Mouse (Mus musculus) midbrain, embryonic 15.5 days (tissue): ENCODE measurements around the gene Nrxn1. TPM values are rescaled to one million over a fixed set of nuclear protein-coding genes. Genes with fewer than 3 reads are reported as not detected.

Experiments used
- ATAC-seq: fragments of 200-750 bp; cut with Nextera tagmentation; replicated peaks from 2 replicates; pipeline ENCODE4 v1.8.0; 2017; ENCODE audit warnings: moderate TSS enrichment
- H3K27ac ChIP-seq: fragments of 300-500 bp; sonication (generic); 2 replicates; pipeline ENCODE4 v1.5.1; 2015; ENCODE audit warnings: mild to moderate bottlenecking, inconsistent platforms
- H3K27me3 ChIP-seq: fragments of 300-500 bp; sonication (generic); replicated peaks from 2 replicates; pipeline ENCODE4 v1.6.1; 2015; ENCODE audit warnings: inconsistent platforms
- H3K36me3 ChIP-seq: fragments of 300-500 bp; sonication (generic); replicated peaks from 2 replicates; pipeline ENCODE4 v1.6.1; 2015; ENCODE audit warnings: inconsistent platforms
- H3K4me1 ChIP-seq: fragments of 300-500 bp; sonication (generic); 2 replicates; pipeline ENCODE4 v1.6.1; 2015; ENCODE audit warnings: inconsistent platforms
- H3K4me2 ChIP-seq: fragments of 300-500 bp; sonication (generic); 2 replicates; pipeline ENCODE4 v1.6.1; 2015; ENCODE audit warnings: inconsistent platforms, mild to moderate bottlenecking, moderate library complexity
- H3K4me3 ChIP-seq: fragments of 300-500 bp; sonication (generic); 2 replicates; pipeline ENCODE4 v1.5.1; 2015; ENCODE audit warnings: mild to moderate bottlenecking, inconsistent platforms
- H3K9ac ChIP-seq: fragments of 300-500 bp; sonication (generic); 2 replicates; pipeline ENCODE4 v1.6.1; 2015; ENCODE audit warnings: mild to moderate bottlenecking, inconsistent platforms
- H3K9me3 ChIP-seq: fragments of 300-500 bp; sonication (generic); 2 replicates; pipeline ENCODE4 v1.6.1; 2016; ENCODE audit warnings: inconsistent platforms
- WGBS: fragments of 180-500 bp; shearing (Covaris S2); methylation state at CpG from one replicate; pipeline ENCODE4 v1.1.7; 2015; ENCODE audit warnings: mixed read lengths; 5-methylcytosine and 5-hydroxymethylcytosine counted together
- microRNA-seq: library from miRNA; unstranded; fragments of <30 nt; microRNA quantifications from one replicate; pipeline ENCODE4, GENCODE M21; 2016
- polyA plus RNA-seq: library from polyadenylated mRNA; unstranded; fragments of >200 nt; fragmentation: Nextera tagmentation; extraction: Ambion mirVana; gene quantifications from 2 replicates; pipeline ENCODE4 v1.2.1, GENCODE M21; 2015

The Nrxn1 gene
- polyA plus RNA-seq, 1 experiment from 2014 or later: 210 TPM

- H3K4me2 ChIP-seq: no peak overlapping the region
- no peaks in the 10 kb centered on the region for H3K9me3 ChIP-seq
- peaks cover 9% of the 10 kb centered on the region for H3K4me1 ChIP-seq
- H3K9ac ChIP-seq: no peak overlapping the region
- H3K27me3 ChIP-seq: no peaks in the 10 kb centered on the region
- 27% methylated on average over 5 of the region's 5 CpGs for WGBS
- H3K4me3 ChIP-seq: no peak overlapping the region
- no peak overlapping the region for H3K27ac ChIP-seq
- no peaks in the 10 kb centered on the region for H3K36me3 ChIP-seq
- peak; percentile 62; the same call in 1 of the 2 replicates for ATAC-seq
Observed at GRCm38 (mm10) chr17:90054312-90054711, 1038.6 kb downstream of the Nrxn1 start.

GRCm38 (mm10) chr17:90039316-90039715, 1053.6 kb downstream of the Nrxn1 start:
- Histone ChIP-seq H3K4me2 (no peak overlapping the region), H3K27me3 (no peaks in the 10 kb centered on the region), H3K4me3 (no peak overlapping the region), H3K27ac (no peak overlapping the region), H3K4me1 (no peaks in the 10 kb centered on the region), H3K36me3 (no peaks in the 10 kb centered on the region; the same call in 1 of the 2 replicates), H3K9me3 (no peaks in the 10 kb centered on the region), H3K9ac (no peak overlapping the region)
- ATAC-seq: no peak
- 47% methylated on average over 1 of the region's 1 CpGs for WGBS

- 78% methylated on average over 2 of the region's 2 CpGs for WGBS
- H3K4me3 ChIP-seq: no peak overlapping the region
- no peaks in the 10 kb centered on the region for H3K9me3 ChIP-seq
- no peak overlapping the region for H3K27ac ChIP-seq
- no peaks in the 10 kb centered on the region for H3K4me1 ChIP-seq
- no peaks in the 10 kb centered on the region for H3K27me3 ChIP-seq
- no peak overlapping the region for H3K9ac ChIP-seq
- no peak for ATAC-seq
- no peak overlapping the region for H3K4me2 ChIP-seq
- no peaks in the 10 kb centered on the region; the same call in 1 of the 2 replicates for H3K36me3 ChIP-seq
Observed at GRCm38 (mm10) chr17:90032416-90032815, 1060.5 kb downstream of the Nrxn1 start.

- H3K27me3 ChIP-seq: no peaks in the 10 kb centered on the region
- H3K27ac ChIP-seq: no peak overlapping the region
- no peaks in the 10 kb centered on the region for H3K4me1 ChIP-seq
- H3K36me3 ChIP-seq: no peaks in the 10 kb centered on the region
- no peak for ATAC-seq
- H3K9me3 ChIP-seq: 0 out of 2 replicates have a peak, but pooled peaks cover 3% of the 10 kb centered on the region
- H3K9ac ChIP-seq: no peak overlapping the region
- 74% methylated on average over 1 of the region's 1 CpGs for WGBS
- no peak overlapping the region for H3K4me3 ChIP-seq
- H3K4me2 ChIP-seq: no peak overlapping the region
Observed at GRCm38 (mm10) chr17:90016636-90017035, 1076.2 kb downstream of the Nrxn1 start.

GRCm38 (mm10) chr17:90011761-90012160, 1081.1 kb downstream of the Nrxn1 start:
- Histone ChIP-seq H3K4me2 (no peak overlapping the region), H3K27ac (no peak overlapping the region), H3K9ac (no peak overlapping the region), H3K4me3 (no peak overlapping the region), H3K27me3 (no peaks in the 10 kb centered on the region), H3K9me3 (0 out of 2 replicates have a peak, but pooled peaks cover 3% of the 10 kb centered on the region), H3K36me3 (no peaks in the 10 kb centered on the region), H3K4me1 (no peaks in the 10 kb centered on the region)
- ATAC-seq: no peak
- 100% methylated on average over 1 of the region's 1 CpGs for WGBS

- ATAC-seq: peak; percentile 67
Observed at GRCm38 (mm10) chr17:90007438-90008109, 1085.3 kb downstream of the Nrxn1 start.

GRCm38 (mm10) chr17:89990651-89991050, 1102.2 kb downstream of the Nrxn1 start:
- WGBS: 88% methylated on average over 4 of the region's 4 CpGs
- ATAC-seq: no peak
- no peaks in the 10 kb centered on the region for H3K4me1 ChIP-seq
- H3K4me3 ChIP-seq: no peak overlapping the region
- H3K9ac ChIP-seq: no peak overlapping the region
- no peak overlapping the region for H3K27ac ChIP-seq
- H3K36me3 ChIP-seq: no peaks in the 10 kb centered on the region
- no peaks in the 10 kb centered on the region for H3K27me3 ChIP-seq
- no peak overlapping the region for H3K4me2 ChIP-seq
- H3K9me3 ChIP-seq: no peaks in the 10 kb centered on the region

More at GRCm38 (mm10) chr17:90007438-90008109, 1085.3 kb downstream of the Nrxn1 start:
- H3K36me3 ChIP-seq: no peaks in the 10 kb centered on the region
- H3K27ac ChIP-seq: no peak overlapping the region
- no peaks in the 10 kb centered on the region for H3K9me3 ChIP-seq
- H3K27me3 ChIP-seq: no peaks in the 10 kb centered on the region
- no peaks in the 10 kb centered on the region for H3K4me1 ChIP-seq
- no peak overlapping the region for H3K4me3 ChIP-seq
- 55% methylated on average over 5 of the region's 5 CpGs for WGBS
- H3K4me2 ChIP-seq: no peak overlapping the region
- no peak overlapping the region for H3K9ac ChIP-seq

Small RNA genes within 50 kb of the gene (microRNA-seq; reads per million reads assigned to microRNA genes)
- gene Gm24510 (not detected), gene Gm27475 (not detected), gene Gm47307 (0.55 reads per million)
